Mouse (Mus musculus): ENCODE results near the gene Dpp3. TPM values are rescaled to one million over a fixed set of nuclear protein-coding genes. Genes with fewer than 3 reads are reported as not detected.
"Not testable (repeated sequence)": the region's sequence is repeated elsewhere in the genome, so short reads cannot be mapped to it uniquely, and the experiment has no call there.

The Dpp3 gene
- total RNA-seq (2015; ENCODE audit: low replicate concordance), result 9.0 and 13.0 TPM in 2 replicates
- 9.1 and 15.7 TPM in 2 replicates for total RNA-seq (2017; ENCODE audit: low replicate concordance)

GRCm38 (mm10) chr19:4927904-4928531 is at the start of gene Dpp3:
Gene Dpp3 (minus strand): TSS chr19:4928287.
- peak; percentile 99 for ATAC-seq (replicated peaks; ENCODE audit: low FRiP score, poor library complexity, severe bottlenecking)

GRCm38 (mm10) chr19:4968236-4968635 is 40.1 kb upstream of the Dpp3 start:
- peak; percentile 80 for ATAC-seq (replicated peaks; ENCODE audit: low FRiP score, poor library complexity, severe bottlenecking)

GRCm38 (mm10) chr19:4961928-4962601 is 34.0 kb upstream of the Dpp3 start, which contains the start of gene Mrpl11:
Gene Mrpl11 (plus strand): TSS chr19:4962147.
- ATAC-seq (replicated peaks; ENCODE audit: low FRiP score, poor library complexity, severe bottlenecking), result peak; percentile 97

- not testable (repeated sequence) for ATAC-seq (replicated peaks; ENCODE audit: low FRiP score, poor library complexity, severe bottlenecking)
Observed at GRCm38 (mm10) chr19:4948641-4949040, 20.6 kb upstream of the Dpp3 start.

GRCm38 (mm10) chr19:4945540-4945939 is 17.5 kb upstream of the Dpp3 start:
- ATAC-seq (replicated peaks; ENCODE audit: low FRiP score, poor library complexity, severe bottlenecking), result no peak

GRCm38 (mm10) chr19:4943253-4943588 is 15.1 kb upstream of the Dpp3 start:
- ATAC-seq (replicated peaks; ENCODE audit: low FRiP score, poor library complexity, severe bottlenecking), result no peak

- ATAC-seq (replicated peaks; ENCODE audit: low FRiP score, poor library complexity, severe bottlenecking), result peak; percentile 83
Observed at GRCm38 (mm10) chr19:4942551-4943252, 14.6 kb upstream of the Dpp3 start, which contains the start of gene Peli3. Gene Peli3 (minus strand): TSS chr19:4943127.

- ATAC-seq (replicated peaks; ENCODE audit: low FRiP score, poor library complexity, severe bottlenecking), result no peak
Observed at GRCm38 (mm10) chr19:4937444-4938310, 9.6 kb upstream of the Dpp3 start.

GRCm38 (mm10) chr19:4936896-4937295 is 8.8 kb upstream of the Dpp3 start:
- no peak for ATAC-seq (replicated peaks; ENCODE audit: low FRiP score, poor library complexity, severe bottlenecking)

GRCm38 (mm10) chr19:4928781-4929180 is 694 bp upstream of the Dpp3 start:
- ATAC-seq (replicated peaks; ENCODE audit: low FRiP score, poor library complexity, severe bottlenecking), result no peak

GRCm38 (mm10) chr19:4925121-4925860 is 2.8 kb downstream of the Dpp3 start:
- no peak for ATAC-seq (replicated peaks; ENCODE audit: low FRiP score, poor library complexity, severe bottlenecking)

- no peak for ATAC-seq (replicated peaks; ENCODE audit: low FRiP score, poor library complexity, severe bottlenecking)
Observed at GRCm38 (mm10) chr19:4919652-4920051, 8.4 kb downstream of the Dpp3 start.

GRCm38 (mm10) chr19:4916827-4917226 is 11.3 kb downstream of the Dpp3 start:
- no peak for ATAC-seq (replicated peaks; ENCODE audit: low FRiP score, poor library complexity, severe bottlenecking)

GRCm38 (mm10) chr19:4915924-4916603 is 12.0 kb downstream of the Dpp3 start:
- no peak for ATAC-seq (replicated peaks; ENCODE audit: low FRiP score, poor library complexity, severe bottlenecking)

GRCm38 (mm10) chr19:4909376-4909775 is 18.7 kb downstream of the Dpp3 start:
- ATAC-seq (replicated peaks; ENCODE audit: low FRiP score, poor library complexity, severe bottlenecking), result no peak

- ATAC-seq (replicated peaks; ENCODE audit: low FRiP score, poor library complexity, severe bottlenecking), result peak; percentile 75
Observed at GRCm38 (mm10) chr19:4908107-4908506, 20.0 kb downstream of the Dpp3 start.

GRCm38 (mm10) chr19:4905979-4906794 is 21.9 kb downstream of the Dpp3 start, which contains the start of gene Bbs1:
Gene Bbs1 (minus strand): TSS chr19:4906628.
- ATAC-seq (replicated peaks; ENCODE audit: low FRiP score, poor library complexity, severe bottlenecking), result peak; percentile 88

- ATAC-seq (replicated peaks; ENCODE audit: low FRiP score, poor library complexity, severe bottlenecking), result no peak
Observed at GRCm38 (mm10) chr19:4899888-4900287, 28.2 kb downstream of the Dpp3 start.
